Mouse (Mus musculus) myocyte (in vitro differentiated cells): ENCODE measurements around the gene Hoxc10.
A peak's percentile ranks its signal among the peaks of the same experiment; 100 is the strongest.

Experiments
- CEBPB ChIP-seq: IDR thresholded peaks from 2 replicates; pipeline ENCODE4 v1.6.1; 2011; ENCODE audit warnings: mild to moderate bottlenecking, moderate library complexity; ENCODE audit not compliant: poor library complexity, insufficient read depth, severe bottlenecking
- E2F4 ChIP-seq: IDR thresholded peaks from one replicate; pipeline ENCODE4 v1.6.1; 2011; ENCODE audit warnings: mild to moderate bottlenecking, control low read depth, moderate library complexity; ENCODE audit not compliant: insufficient read depth
- MYOD1 ChIP-seq, 3 experiments: IDR thresholded peaks; one replicate each; pipeline ENCODE4 v1.6.1; 2011; ENCODE audit warnings: control low read depth in 2 of 3, low read depth in 2 of 3, mild to moderate bottlenecking in 2 of 3, moderate library complexity in 1 of 3; ENCODE audit not compliant: insufficient read length in 2 of 3, control insufficient read depth in 1 of 3
- MYOG ChIP-seq, 3 experiments: IDR thresholded peaks; one replicate each; pipeline ENCODE4 v1.6.1; 2011; ENCODE audit warnings: control low read depth in 2 of 3, low read depth in 2 of 3, mild to moderate bottlenecking in 2 of 3; ENCODE audit not compliant: insufficient read length in 2 of 3, control insufficient read depth in 1 of 3, insufficient read depth in 1 of 3
- POLR2A ChIP-seq: IDR thresholded peaks from one replicate; pipeline ENCODE4 v1.6.1; 2011; ENCODE audit warnings: low read depth, mild to moderate bottlenecking, control low read depth, moderate library complexity; ENCODE audit not compliant: insufficient read length
- POLR2AphosphoS2 ChIP-seq: IDR thresholded peaks from one replicate; pipeline ENCODE4 v1.6.1; 2011; ENCODE audit warnings: low read depth, control low read depth; ENCODE audit not compliant: insufficient read length
- SRF ChIP-seq: IDR thresholded peaks from one replicate; pipeline ENCODE4 v1.6.1; 2011; ENCODE audit warnings: low read depth; ENCODE audit not compliant: control insufficient read depth, insufficient read length
- TCF12 ChIP-seq: IDR thresholded peaks from one replicate; pipeline ENCODE4 v1.6.1; 2011; ENCODE audit warnings: mild to moderate bottlenecking, control low read depth; ENCODE audit not compliant: poor library complexity, insufficient read depth, severe bottlenecking
- USF1 ChIP-seq: IDR thresholded peaks from one replicate; pipeline ENCODE4 v1.6.1; 2011; ENCODE audit warnings: low read depth, mild to moderate bottlenecking, control low read depth, moderate library complexity

DNA sequence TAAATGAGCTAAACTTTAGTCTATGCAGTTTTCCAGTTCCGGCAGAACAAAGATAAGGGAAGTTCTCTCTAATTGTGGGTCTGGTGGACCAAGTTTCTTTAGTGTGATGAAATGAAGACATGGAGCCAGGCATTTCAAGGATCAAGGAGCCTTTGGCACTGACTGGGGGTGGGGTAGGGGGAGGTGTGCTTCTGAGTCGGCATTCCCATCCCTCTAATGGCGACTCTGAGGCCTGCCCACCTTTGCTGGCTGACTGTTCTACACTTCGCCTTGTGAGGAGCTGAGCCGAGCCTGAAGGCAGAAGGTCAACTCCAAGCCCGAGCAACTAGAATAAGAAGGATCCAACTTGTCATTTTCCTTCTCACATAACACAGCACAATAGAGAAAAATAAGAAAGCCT, 4.9 kb upstream of the Hoxc10 start:
- TF ChIP-seq TCF12 (no peak), MYOD1 (IDR thresholded peaks at IDR 0.05; ENCODE audit: control insufficient read depth in 1 of 3, insufficient read length in 2 of 3, low read depth in 2 of 3) (no peak), POLR2A (peak; percentile 59), SRF (no peak), USF1 (no peak), POLR2AphosphoS2 (peak; percentile 65), MYOG (IDR thresholded peaks at IDR 0.05; ENCODE audit: control insufficient read depth in 1 of 3, insufficient read depth in 1 of 3, insufficient read length in 2 of 3, low read depth in 2 of 3) (no peak), CEBPB (no peak), E2F4 (no peak)
